Mouse (Mus musculus): ENCODE data around the gene Vma21-ps. TPM values are rescaled to one million over a fixed set of nuclear protein-coding genes. Genes with fewer than 3 reads are reported as not detected.
A peak's percentile ranks its signal among the peaks of the same experiment; 100 is the strongest.

Vma21-ps gene
- polyA plus RNA-seq, 1 experiment from 2014 or later: 0.75 TPM

DNA sequence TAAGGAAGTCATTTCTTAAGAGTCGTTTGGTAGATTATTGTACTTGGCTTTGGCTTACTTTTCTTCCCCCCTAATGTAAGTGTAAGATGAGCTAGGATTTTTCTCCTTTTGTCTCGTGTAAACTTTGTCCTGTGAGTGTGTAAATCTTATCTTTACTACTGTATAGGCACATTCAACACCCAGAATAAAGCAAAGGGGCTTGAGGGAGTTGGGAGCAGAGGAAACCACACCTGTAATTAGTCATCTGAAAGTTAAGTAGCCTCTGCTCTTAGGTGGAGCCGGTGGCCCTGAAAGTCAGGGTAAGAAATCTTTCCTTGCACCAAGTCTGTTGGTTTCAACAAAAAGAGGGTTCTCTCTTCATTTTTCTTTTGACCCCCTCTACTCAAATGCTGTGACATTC lies 23.6 kb downstream of the Vma21-ps start:
- H3K4me3 ChIP-seq (replicated peaks; ENCODE audit: low read depth, low read length): no peak overlapping the region
- no peak overlapping the region for H3K27ac ChIP-seq
- no peaks in the 10 kb centered on the region for H3K4me1 ChIP-seq (replicated peaks; ENCODE audit: insufficient read depth, low read length)
- H3K9ac ChIP-seq (ENCODE audit: low read depth, low read length): no peak overlapping the region
- no peaks in the 10 kb centered on the region for H3K27me3 ChIP-seq (ENCODE audit: insufficient read depth, low read length)
- 61% methylated on average over 3 of the region's 3 CpGs for WGBS
- ATAC-seq (replicated peaks; ENCODE audit: low FRiP score, low read depth): no peak
- H3K4me2 ChIP-seq (ENCODE audit: low read length): no peak overlapping the region
- H3K9me3 ChIP-seq (replicated peaks; ENCODE audit: low read length): no peaks in the 10 kb centered on the region
- peaks cover 10% of the 10 kb centered on the region; the same call in 1 of the 2 replicates for H3K36me3 ChIP-seq (ENCODE audit: insufficient read depth, low read length)
- DNase-seq (ENCODE audit: low spot score): no peak
- TF ChIP-seq CTCF (IDR thresholded peaks at IDR 0.05; ENCODE audit: low read depth): no peak

- Histone ChIP-seq H3K27ac (no peak overlapping the region), H3K36me3 (ENCODE audit: insufficient read depth, low read length) (peaks cover 23% of the 10 kb centered on the region)
Measured at GRCm38 (mm10) chr4:52461321-52461720, 35.7 kb downstream of the Vma21-ps start.

GRCm38 (mm10) chr4:52459726-52460125 lies 37.3 kb downstream of the Vma21-ps start:
- H3K4me2 ChIP-seq (ENCODE audit: low read length): no peak overlapping the region
- H3K4me1 ChIP-seq (replicated peaks; ENCODE audit: insufficient read depth, low read length): no peaks in the 10 kb centered on the region
- no peak for DNase-seq (ENCODE audit: low spot score)
- no peaks in the 10 kb centered on the region for H3K9me3 ChIP-seq (replicated peaks; ENCODE audit: low read length)
- H3K9ac ChIP-seq (ENCODE audit: low read depth, low read length): no peak overlapping the region
- ATAC-seq (replicated peaks; ENCODE audit: low FRiP score, low read depth): no peak
- WGBS: 97% methylated on average over 1 of the region's 1 CpGs
- TF ChIP-seq CTCF (IDR thresholded peaks at IDR 0.05; ENCODE audit: low read depth): peak; percentile 58
- no peak overlapping the region for H3K27ac ChIP-seq
- H3K27me3 ChIP-seq (ENCODE audit: insufficient read depth, low read length): no peaks in the 10 kb centered on the region
- peaks cover 23% of the 10 kb centered on the region for H3K36me3 ChIP-seq (ENCODE audit: insufficient read depth, low read length)
- no peak overlapping the region for H3K4me3 ChIP-seq (replicated peaks; ENCODE audit: low read depth, low read length)

More at GRCm38 (mm10) chr4:52461321-52461720, 35.7 kb downstream of the Vma21-ps start:
- TF ChIP-seq CTCF (IDR thresholded peaks at IDR 0.05; ENCODE audit: low read depth): no peak
- Histone ChIP-seq H3K9ac (ENCODE audit: low read depth, low read length) (no peak overlapping the region), H3K4me3 (replicated peaks; ENCODE audit: low read depth, low read length) (no peak overlapping the region), H3K27me3 (ENCODE audit: insufficient read depth, low read length) (no peaks in the 10 kb centered on the region), H3K9me3 (replicated peaks; ENCODE audit: low read length) (no peaks in the 10 kb centered on the region), H3K4me2 (ENCODE audit: low read length) (no peak overlapping the region), H3K4me1 (replicated peaks; ENCODE audit: insufficient read depth, low read length) (no peaks in the 10 kb centered on the region)
- 91% methylated on average over 5 of the region's 5 CpGs for WGBS
- DNase-seq (ENCODE audit: low spot score) (no peak), ATAC-seq (replicated peaks; ENCODE audit: low FRiP score, low read depth) (no peak)

Other genes with a start within 250 kb of the Vma21-ps start
- 123 and 140 TPM in 2 replicates for gene Smc2, start 58.0 kb downstream of the Vma21-ps start, polyA plus RNA-seq (2015; fragmentation: Nextera tagmentation; extraction: Ambion mirVana)
- not detected in 2 replicates for gene Toporsl, start 99.0 kb upstream of the Vma21-ps start, polyA plus RNA-seq (2015; fragmentation: Nextera tagmentation; extraction: Ambion mirVana)